Mouse (Mus musculus) cerebellum, postnatal 36 days (tissue): ENCODE data around the gene Gimap3.

Experiments used
- DNase-seq, 2 experiments: peaks; one replicate each; pipeline ENCODE4 v3.0.0; 2021 to 2022; ENCODE audit warnings: mixed read lengths in 2 of 2

Gimap3 gene

GRCm38 (mm10) chr6:48770696-48771095, at the start of gene Gimap3:
Gene Gimap3 (minus strand): TSS chr6:48770851.
- no peak for DNase-seq

- peak; percentile 57 to 61 for DNase-seq
These were observed 47.2 kb upstream of the Gimap3 start for GRCm38 (mm10) chr6:48817815-48818214.

GRCm38 (mm10) chr6:48815013-48815412, 44.4 kb upstream of the Gimap3 start:
- DNase-seq, result no peak

GRCm38 (mm10) chr6:48809494-48810219, 39.0 kb upstream of the Gimap3 start:
- DNase-seq, result no peak

GRCm38 (mm10) chr6:48806746-48807145, 36.1 kb upstream of the Gimap3 start:
- DNase-seq, result no peak

GRCm38 (mm10) chr6:48804346-48804745, 33.7 kb upstream of the Gimap3 start:
- DNase-seq, result no peak

- no peak for DNase-seq
These were observed 32.9 kb upstream of the Gimap3 start for GRCm38 (mm10) chr6:48803406-48804051.

- no peak for DNase-seq
These were observed 31.2 kb upstream of the Gimap3 start for GRCm38 (mm10) chr6:48801897-48802296.

- DNase-seq, result no peak
These were observed 17.2 kb upstream of the Gimap3 start for GRCm38 (mm10) chr6:48787867-48788266.

GRCm38 (mm10) chr6:48785601-48786000, 14.9 kb upstream of the Gimap3 start:
- no peak for DNase-seq

GRCm38 (mm10) chr6:48785189-48785588, 14.5 kb upstream of the Gimap3 start:
- no peak for DNase-seq

GRCm38 (mm10) chr6:48784406-48784805, 13.8 kb upstream of the Gimap3 start:
- DNase-seq, result no peak

- DNase-seq, result peak; percentile 71 to 73
These were observed 1.4 kb upstream of the Gimap3 start for GRCm38 (mm10) chr6:48772030-48772429.

GRCm38 (mm10) chr6:48768933-48769332, 1.7 kb downstream of the Gimap3 start:
- DNase-seq, result no peak

GRCm38 (mm10) chr6:48768178-48768869, 2.3 kb downstream of the Gimap3 start:
- DNase-seq, result no peak

GRCm38 (mm10) chr6:48764496-48764895, 6.2 kb downstream of the Gimap3 start:
- DNase-seq, result no peak

GRCm38 (mm10) chr6:48763567-48764270, 6.9 kb downstream of the Gimap3 start:
- no peak for DNase-seq

GRCm38 (mm10) chr6:48747091-48747966, 23.3 kb downstream of the Gimap3 start:
- DNase-seq, result no peak

- no peak for DNase-seq
These were observed 24.4 kb downstream of the Gimap3 start, which contains the start of gene Gimap5 for GRCm38 (mm10) chr6:48745959-48746889. Gene Gimap5 (plus strand): TSS chr6:48746197.

GRCm38 (mm10) chr6:48745490-48745889, 25.2 kb downstream of the Gimap3 start:
- no peak for DNase-seq
